Mouse (Mus musculus): ENCODE results near the gene Olfr215. TPM values are rescaled to one million over a fixed set of nuclear protein-coding genes. Genes with fewer than 3 reads are reported as not detected.

The Olfr215 gene
- not detected in 2 replicates for polyA plus RNA-seq (2012; rRNA removed; ENCODE audit: low replicate concordance)

GRCm38 (mm10) chr6:116584095-116584494 lies at the start of gene Olfr215:
Gene Olfr215, minus strand, starts transcription at chr6:116584195.

GRCm38 (mm10) chr6:116628539-116629171 lies 44.7 kb upstream of the Olfr215 start, which contains the start of gene Zfp422:
Gene Zfp422, minus strand, starts transcription at chr6:116628999.

DNA sequence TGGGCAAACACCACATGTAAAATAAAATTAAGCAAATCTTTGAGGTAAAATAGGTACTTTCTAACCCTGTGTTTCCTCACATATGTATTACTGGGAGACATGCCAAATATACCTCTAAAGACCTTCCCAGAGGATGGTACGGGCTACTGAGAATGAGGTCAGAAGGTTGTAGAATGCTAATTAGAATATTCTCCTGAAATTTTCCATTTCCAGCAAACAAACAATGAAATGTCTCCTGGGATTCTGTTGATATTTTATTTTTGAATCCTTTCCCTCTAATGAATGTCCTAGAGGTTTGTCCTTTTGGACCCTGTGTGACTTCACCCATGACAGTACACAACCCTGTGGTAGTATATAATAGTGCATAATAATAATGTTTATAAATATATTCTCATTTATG lies 30.1 kb downstream of the Olfr215 start, which contains the start of gene Olfr214:
Gene Olfr214 (plus strand): TSS at position 301 of the 400 bp plus-strand sequence.

DNA sequence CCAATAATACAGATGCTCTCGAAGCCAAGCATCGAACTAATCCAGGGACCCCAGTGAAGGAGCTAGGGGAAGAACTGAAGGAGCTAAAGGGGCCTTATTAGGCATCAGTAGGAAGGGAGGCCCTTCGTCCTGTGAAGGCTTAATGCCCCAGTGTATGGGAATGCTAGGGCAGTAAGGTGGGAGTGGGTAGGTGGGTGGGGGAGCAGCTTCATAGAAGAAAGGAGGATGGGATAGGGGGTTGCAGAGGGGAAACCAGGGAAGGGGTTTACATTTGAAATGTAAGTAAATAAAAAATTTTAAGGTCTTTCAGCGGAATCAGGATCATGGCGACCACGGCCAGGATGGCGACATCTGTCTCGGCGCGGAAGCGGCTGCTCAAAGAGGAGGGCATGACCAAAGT lies 33.2 kb downstream of the Olfr215 start, which contains the start of gene Gm5580:
Gene Gm5580 (plus strand): TSS at position 301 of the 400 bp plus-strand sequence.

GRCm38 (mm10) chr6:116538156-116538555 lies 45.8 kb downstream of the Olfr215 start, which contains the start of gene Olfr213:
Gene Olfr213, plus strand, starts transcription at chr6:116538456.

Other genes with a start within 250 kb of the Olfr215 start
- gene March8, start 246.2 kb downstream of the Olfr215 start, polyA plus RNA-seq (2012; rRNA removed; ENCODE audit: low replicate concordance), result 37.5 and 62.6 TPM in 2 replicates
- 4.3 and 5.1 TPM in 2 replicates for gene Alox5, start 123.0 kb downstream of the Olfr215 start, polyA plus RNA-seq (2012; rRNA removed; ENCODE audit: low replicate concordance)
- gene Olfr211, start 95.1 kb downstream of the Olfr215 start, polyA plus RNA-seq (2012; rRNA removed; ENCODE audit: low replicate concordance), result not detected in 2 replicates
- not detected in 2 replicates for gene Olfr212, start 77.7 kb downstream of the Olfr215 start, polyA plus RNA-seq (2012; rRNA removed; ENCODE audit: low replicate concordance)
- gene Olfr213, start 45.7 kb downstream of the Olfr215 start, polyA plus RNA-seq (2012; rRNA removed; ENCODE audit: low replicate concordance), result not detected in 2 replicates
- 0.10 and 0.16 TPM in 2 replicates for gene Gm5580, start 33.1 kb downstream of the Olfr215 start, polyA plus RNA-seq (2012; rRNA removed; ENCODE audit: low replicate concordance)
- gene Olfr214, start 30.0 kb downstream of the Olfr215 start, polyA plus RNA-seq (2012; rRNA removed; ENCODE audit: low replicate concordance), result not detected in 2 replicates
- gene Zfp422, start 44.8 kb upstream of the Olfr215 start, polyA plus RNA-seq (2012; rRNA removed; ENCODE audit: low replicate concordance), result 8.6 and 17.4 TPM in 2 replicates
- gene Depp1, start 66.4 kb upstream of the Olfr215 start, polyA plus RNA-seq (2012; rRNA removed; ENCODE audit: low replicate concordance), result 34.3 and 59.9 TPM in 2 replicates
- gene Rassf4, start 89.8 kb upstream of the Olfr215 start, polyA plus RNA-seq (2012; rRNA removed; ENCODE audit: low replicate concordance), result 20.6 and 38.8 TPM in 2 replicates
- 0.01 TPM in 1 of 2 replicates, not detected in the other for gene Tmem72, start 132.7 kb upstream of the Olfr215 start, polyA plus RNA-seq (2012; rRNA removed; ENCODE audit: low replicate concordance)